Mouse (Mus musculus): ENCODE data around the gene Ncapg2.

DNA sequence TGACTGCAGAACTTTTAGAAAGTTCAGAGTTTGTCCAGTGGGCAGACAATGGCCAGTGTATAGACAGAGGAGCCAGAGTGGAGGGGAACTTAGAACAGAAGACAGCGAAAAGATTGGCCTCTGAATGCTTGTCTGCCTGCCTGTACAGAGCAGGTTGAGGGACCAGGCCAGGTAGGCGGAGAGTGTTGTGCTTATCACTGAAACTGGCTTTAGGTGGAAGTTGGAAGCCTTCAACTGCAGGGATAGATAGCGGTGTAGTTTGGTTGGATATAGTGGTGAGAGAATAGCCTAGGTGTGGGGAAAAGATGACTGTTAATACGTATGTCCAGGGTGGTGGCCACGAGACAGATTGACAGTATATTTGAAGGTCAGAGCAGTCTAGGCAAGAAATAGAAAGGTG lies 2.7 kb downstream of the Ncapg2 start:
- TF ChIP-seq CTCF (conservative IDR thresholded peaks at IDR 0.05; ENCODE audit: low read length) (no peak), POU5F1 (IDR thresholded peaks at IDR 0.05; ENCODE audit: borderline replicate concordance, low read length) (no peak)
